Mouse (Mus musculus): ENCODE results near the gene Cfap77. TPM values are rescaled to one million over a fixed set of nuclear protein-coding genes. Genes with fewer than 3 reads are reported as not detected.

Cfap77 gene
- polyA plus RNA-seq, 1 experiment: 0.31 TPM

GRCm38 (mm10) chr2:29034542-29035475 lies 20.1 kb downstream of the Cfap77 start:
- Histone ChIP-seq H3K27ac (ENCODE audit: insufficient read depth, low read depth, low read length) (peak overlapping the region; percentile 61; the same call in 1 of the 2 replicates), H3K27me3 (replicated peaks; ENCODE audit: control insufficient read depth, insufficient read depth, low read length) (no peaks in the 10 kb centered on the region), H3K4me1 (ENCODE audit: control insufficient read depth, insufficient read depth, low read length) (peaks cover 4% of the 10 kb centered on the region; the same call in 1 of the 2 replicates), H3K4me3 (ENCODE audit: insufficient read depth, low read depth, low read length) (no peak overlapping the region), H3K36me3 (ENCODE audit: control insufficient read depth, insufficient read depth, low read length) (no peaks in the 10 kb centered on the region)
- 59% methylated on average over 20 of the region's 20 CpGs for WGBS
- peak; percentile 80 for DNase-seq
- no peak for TF ChIP-seq CTCF (conservative IDR thresholded peaks at IDR 0.05; ENCODE audit: insufficient read depth, insufficient read length, low read depth, low read length)
- no peak for TF ChIP-seq POLR2A (IDR thresholded peaks at IDR 0.05; ENCODE audit: low read depth, low read length)

- Histone ChIP-seq H3K4me3 (ENCODE audit: insufficient read depth, low read depth, low read length) (no peak overlapping the region), H3K4me1 (ENCODE audit: control insufficient read depth, insufficient read depth, low read length) (peaks cover 4% of the 10 kb centered on the region; the same call in 1 of the 2 replicates), H3K36me3 (ENCODE audit: control insufficient read depth, insufficient read depth, low read length) (no peaks in the 10 kb centered on the region), H3K27ac (ENCODE audit: insufficient read depth, low read depth, low read length) (no peak overlapping the region), H3K27me3 (replicated peaks; ENCODE audit: control insufficient read depth, insufficient read depth, low read length) (no peaks in the 10 kb centered on the region)
- peak; percentile 71 for DNase-seq
- 51% methylated on average over 4 of the region's 4 CpGs for WGBS
- TF ChIP-seq CTCF (conservative IDR thresholded peaks at IDR 0.05; ENCODE audit: insufficient read depth, insufficient read length, low read depth, low read length) (no peak), POLR2A (IDR thresholded peaks at IDR 0.05; ENCODE audit: low read depth, low read length) (no peak)
Measured at GRCm38 (mm10) chr2:29031951-29032350, 22.9 kb downstream of the Cfap77 start.

GRCm38 (mm10) chr2:29030048-29030734 lies 24.7 kb downstream of the Cfap77 start:
- TF ChIP-seq POLR2A (IDR thresholded peaks at IDR 0.05; ENCODE audit: low read depth, low read length) (no peak), CTCF (conservative IDR thresholded peaks at IDR 0.05; ENCODE audit: insufficient read depth, insufficient read length, low read depth, low read length) (no peak)
- Histone ChIP-seq H3K36me3 (ENCODE audit: control insufficient read depth, insufficient read depth, low read length) (no peaks in the 10 kb centered on the region), H3K27ac (ENCODE audit: insufficient read depth, low read depth, low read length) (no peak overlapping the region), H3K4me3 (ENCODE audit: insufficient read depth, low read depth, low read length) (no peak overlapping the region), H3K4me1 (ENCODE audit: control insufficient read depth, insufficient read depth, low read length) (no peaks in the 10 kb centered on the region; the same call in 1 of the 2 replicates), H3K27me3 (replicated peaks; ENCODE audit: control insufficient read depth, insufficient read depth, low read length) (no peaks in the 10 kb centered on the region)
- peak; percentile 50 for DNase-seq
- 40% methylated on average over 20 of the region's 20 CpGs for WGBS

GRCm38 (mm10) chr2:29025284-29025683 lies 29.6 kb downstream of the Cfap77 start:
- Histone ChIP-seq H3K4me1 (ENCODE audit: control insufficient read depth, insufficient read depth, low read length) (no peaks in the 10 kb centered on the region), H3K4me3 (ENCODE audit: insufficient read depth, low read depth, low read length) (no peak overlapping the region), H3K27me3 (replicated peaks; ENCODE audit: control insufficient read depth, insufficient read depth, low read length) (no peaks in the 10 kb centered on the region), H3K27ac (ENCODE audit: insufficient read depth, low read depth, low read length) (no peak overlapping the region), H3K36me3 (ENCODE audit: control insufficient read depth, insufficient read depth, low read length) (no peaks in the 10 kb centered on the region)
- 75% methylated on average over 5 of the region's 5 CpGs for WGBS
- no peak for DNase-seq
- TF ChIP-seq POLR2A (IDR thresholded peaks at IDR 0.05; ENCODE audit: low read depth, low read length) (no peak), CTCF (conservative IDR thresholded peaks at IDR 0.05; ENCODE audit: insufficient read depth, insufficient read length, low read depth, low read length) (no peak)

- WGBS: 91% methylated on average over 7 of the region's 7 CpGs
- H3K27me3 ChIP-seq (replicated peaks; ENCODE audit: control insufficient read depth, insufficient read depth, low read length): no peaks in the 10 kb centered on the region
- no peak overlapping the region for H3K4me3 ChIP-seq (ENCODE audit: insufficient read depth, low read depth, low read length)
- H3K4me1 ChIP-seq (ENCODE audit: control insufficient read depth, insufficient read depth, low read length): no peaks in the 10 kb centered on the region
- H3K36me3 ChIP-seq (ENCODE audit: control insufficient read depth, insufficient read depth, low read length): no peaks in the 10 kb centered on the region
- no peak for DNase-seq
- no peak for TF ChIP-seq POLR2A (IDR thresholded peaks at IDR 0.05; ENCODE audit: low read depth, low read length)
- TF ChIP-seq CTCF (conservative IDR thresholded peaks at IDR 0.05; ENCODE audit: insufficient read depth, insufficient read length, low read depth, low read length): no peak
- H3K27ac ChIP-seq (ENCODE audit: insufficient read depth, low read depth, low read length): no peak overlapping the region
Measured at GRCm38 (mm10) chr2:29023001-29023400, 31.9 kb downstream of the Cfap77 start.

GRCm38 (mm10) chr2:29021025-29021424 lies 33.8 kb downstream of the Cfap77 start:
- no peaks in the 10 kb centered on the region for H3K27me3 ChIP-seq (replicated peaks; ENCODE audit: control insufficient read depth, insufficient read depth, low read length)

GRCm38 (mm10) chr2:29018680-29019079 lies 36.2 kb downstream of the Cfap77 start:
- Histone ChIP-seq H3K27me3 (replicated peaks; ENCODE audit: control insufficient read depth, insufficient read depth, low read length) (no peaks in the 10 kb centered on the region), H3K4me3 (ENCODE audit: insufficient read depth, low read depth, low read length) (no peak overlapping the region)

More at GRCm38 (mm10) chr2:29021025-29021424, 33.8 kb downstream of the Cfap77 start:
- WGBS: 12% methylated on average over 17 of the region's 17 CpGs
- Histone ChIP-seq H3K4me1 (ENCODE audit: control insufficient read depth, insufficient read depth, low read length) (no peaks in the 10 kb centered on the region), H3K36me3 (ENCODE audit: control insufficient read depth, insufficient read depth, low read length) (no peaks in the 10 kb centered on the region), H3K4me3 (ENCODE audit: insufficient read depth, low read depth, low read length) (no peak overlapping the region), H3K27ac (ENCODE audit: insufficient read depth, low read depth, low read length) (no peak overlapping the region)
- no peak for TF ChIP-seq POLR2A (IDR thresholded peaks at IDR 0.05; ENCODE audit: low read depth, low read length)
- no peak for TF ChIP-seq CTCF (conservative IDR thresholded peaks at IDR 0.05; ENCODE audit: insufficient read depth, insufficient read length, low read depth, low read length)
- no peak for DNase-seq

More at GRCm38 (mm10) chr2:29018680-29019079, 36.2 kb downstream of the Cfap77 start:
- Histone ChIP-seq H3K36me3 (ENCODE audit: control insufficient read depth, insufficient read depth, low read length) (no peaks in the 10 kb centered on the region), H3K4me1 (ENCODE audit: control insufficient read depth, insufficient read depth, low read length) (no peaks in the 10 kb centered on the region), H3K27ac (ENCODE audit: insufficient read depth, low read depth, low read length) (no peak overlapping the region)
- TF ChIP-seq POLR2A (IDR thresholded peaks at IDR 0.05; ENCODE audit: low read depth, low read length): no peak
- no peak for TF ChIP-seq CTCF (conservative IDR thresholded peaks at IDR 0.05; ENCODE audit: insufficient read depth, insufficient read length, low read depth, low read length)
- 53% methylated on average over 5 of the region's 5 CpGs for WGBS
- DNase-seq: no peak

Measured in kidney, adult 2 months (tissue).